Mouse (Mus musculus): Measurements from ENCODE around the gene Cdk6.
"Not testable (repeated sequence)": the region's sequence is repeated elsewhere in the genome, so short reads cannot be mapped to it uniquely, and the experiment has no call there.

Gene Cdk6

DNA sequence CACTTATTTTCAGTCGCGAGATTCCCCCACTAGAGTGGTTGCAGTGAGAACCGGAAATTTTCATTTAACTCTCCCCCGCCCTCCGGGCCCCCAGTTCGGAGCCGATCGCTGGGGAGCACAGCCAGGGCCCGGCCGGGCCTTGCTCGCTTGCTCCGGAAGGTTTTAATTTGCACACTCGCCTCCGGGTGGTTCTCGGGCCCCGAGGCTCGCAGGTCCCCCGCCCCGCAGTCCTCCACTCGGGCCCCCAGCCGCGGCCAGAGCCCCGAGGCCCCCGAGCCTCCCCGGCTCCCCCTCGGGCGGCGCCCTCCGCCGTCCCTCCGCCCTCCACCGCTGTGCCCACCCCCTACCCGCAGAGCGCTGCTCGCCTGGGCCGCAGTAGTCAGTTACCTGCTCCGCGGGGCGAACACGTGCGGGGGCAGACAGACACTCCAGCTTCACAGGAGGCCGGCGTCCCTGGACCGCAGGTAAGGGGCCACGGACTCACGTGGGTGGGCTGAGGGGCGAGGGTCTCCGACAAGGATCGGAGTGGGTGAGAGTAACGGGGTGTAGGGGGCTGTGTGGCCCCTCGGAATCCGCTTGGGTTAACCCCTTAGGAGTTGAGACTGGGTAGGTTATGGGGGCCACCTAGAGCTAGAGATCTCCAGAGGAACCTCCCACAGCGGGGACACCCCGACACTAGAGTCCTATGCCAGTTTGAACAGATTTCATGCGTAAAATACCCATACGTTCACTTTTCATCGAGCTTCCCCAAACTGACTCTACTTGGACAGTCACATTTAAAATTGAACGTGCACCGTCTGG lies at the start of gene Cdk6:
Gene Cdk6, plus strand, starts transcription at position 375 of the 801 bp plus-strand sequence.
- DNase-seq (ENCODE audit: extremely low read depth, low read depth, low spot score): no peak

DNA sequence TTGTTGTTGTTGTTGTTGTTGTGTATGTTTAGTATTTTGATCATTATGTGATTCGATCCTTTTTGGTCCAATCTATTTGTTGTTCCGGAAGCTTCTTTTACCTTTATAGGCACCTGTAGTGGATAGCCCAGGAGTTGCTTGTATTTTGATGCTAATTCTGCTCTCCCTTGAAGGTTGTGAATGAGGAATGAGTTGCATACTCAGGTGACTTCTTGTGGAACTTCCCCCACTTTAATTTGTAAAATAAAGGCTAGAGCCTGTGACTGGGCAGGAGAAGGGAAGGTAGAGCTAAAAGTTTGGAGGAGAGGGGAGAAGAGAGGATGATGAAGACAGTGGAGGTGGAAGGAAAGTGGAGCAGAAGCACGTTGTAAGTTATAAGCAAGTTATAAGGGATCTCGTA lies 47.6 kb upstream of the Cdk6 start:
- DNase-seq (ENCODE audit: extremely low read depth, low read depth, low spot score): no peak

DNA sequence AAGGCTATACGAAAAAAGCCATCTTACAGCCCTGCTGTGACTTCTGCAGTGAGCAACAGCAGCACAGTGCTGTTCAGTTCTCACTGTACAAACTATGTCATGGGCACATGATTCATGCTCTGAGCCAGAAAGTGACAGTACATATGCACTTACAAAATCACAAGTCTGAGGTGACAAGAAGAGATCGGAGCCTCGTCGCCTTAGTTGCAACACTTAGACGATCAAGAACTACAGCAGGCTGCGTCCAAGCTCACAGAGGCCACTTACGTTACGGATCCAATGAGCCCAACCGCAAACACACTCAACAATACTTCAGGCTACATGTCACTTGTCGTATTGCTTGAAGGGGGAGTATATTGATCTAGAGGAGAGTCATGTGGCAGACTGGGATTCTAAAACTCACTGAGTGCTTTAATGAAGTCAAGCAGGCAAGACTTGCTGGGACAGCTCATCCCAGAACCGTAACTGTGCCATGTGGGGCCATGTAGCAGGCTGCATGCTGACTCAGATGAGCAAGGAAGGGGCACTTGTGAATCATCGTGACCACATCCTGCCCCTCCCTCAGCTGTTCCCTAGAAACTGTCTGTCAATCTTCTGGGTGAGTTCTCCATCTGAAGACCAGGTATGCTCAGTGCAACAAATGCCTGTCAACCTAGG lies 40.4 kb upstream of the Cdk6 start:
- DNase-seq (ENCODE audit: extremely low read depth, low read depth, low spot score): no peak

DNA sequence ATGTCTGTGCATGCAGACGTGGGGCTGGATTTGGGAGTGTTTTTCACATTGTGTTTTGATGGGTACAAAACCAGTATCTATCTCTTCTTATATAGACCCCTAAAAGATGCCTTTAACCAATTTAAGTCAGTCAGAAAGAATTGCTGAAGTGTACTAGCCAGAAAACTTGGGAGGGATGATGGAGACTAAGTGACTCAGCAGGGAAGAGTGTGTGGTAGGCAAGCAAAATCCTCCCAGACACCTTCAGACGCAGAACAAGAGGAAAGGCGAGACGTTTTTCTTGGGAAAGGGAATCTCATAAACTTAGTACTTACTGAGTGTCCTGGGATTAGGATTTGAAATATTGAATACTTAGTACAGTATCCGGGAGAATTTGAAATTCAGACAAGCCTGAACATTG lies 39.8 kb upstream of the Cdk6 start:
- DNase-seq (ENCODE audit: extremely low read depth, low read depth, low spot score): no peak

DNA sequence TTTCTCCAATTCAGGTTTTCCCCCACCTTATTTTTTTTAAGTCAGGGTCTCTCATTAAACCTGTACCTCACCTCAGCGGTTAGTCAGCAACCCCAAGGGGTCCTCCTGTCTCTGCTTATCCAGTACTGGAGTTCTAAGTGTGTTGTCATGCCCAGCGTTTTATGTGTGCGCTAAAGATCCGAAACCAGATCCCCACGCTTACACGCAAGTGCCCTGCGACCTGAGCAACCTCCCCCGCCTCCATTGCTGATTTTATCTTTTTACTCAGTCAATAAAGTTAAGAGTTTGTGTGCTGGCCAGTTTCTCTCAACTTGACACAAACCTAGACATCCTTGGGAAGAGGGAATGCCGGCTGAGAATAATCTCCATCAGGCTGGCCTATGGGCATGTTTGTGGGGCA lies 37.4 kb upstream of the Cdk6 start:
- no peak for DNase-seq (ENCODE audit: extremely low read depth, low read depth, low spot score)

DNA sequence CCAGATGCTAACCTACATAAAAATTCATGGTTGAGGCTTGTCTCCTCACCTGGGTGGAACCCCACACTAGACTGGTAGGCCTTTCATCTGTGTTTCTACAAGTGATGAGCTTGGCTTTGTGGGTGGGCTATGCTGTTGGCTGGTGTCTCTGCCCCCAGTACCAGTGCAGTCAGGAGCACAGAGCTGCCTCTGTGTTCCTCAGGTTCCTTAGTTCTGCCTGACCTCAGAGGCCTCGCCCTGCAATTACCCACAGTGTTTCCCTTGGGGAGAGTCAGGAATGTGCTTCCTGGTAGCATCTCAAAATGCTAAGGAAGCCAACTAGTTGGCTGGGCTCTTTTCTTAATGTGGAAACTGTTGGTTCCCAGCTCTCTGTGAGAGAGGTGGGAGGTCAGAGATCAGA lies 35.1 kb upstream of the Cdk6 start:
- no peak for DNase-seq (ENCODE audit: extremely low read depth, low read depth, low spot score)

DNA sequence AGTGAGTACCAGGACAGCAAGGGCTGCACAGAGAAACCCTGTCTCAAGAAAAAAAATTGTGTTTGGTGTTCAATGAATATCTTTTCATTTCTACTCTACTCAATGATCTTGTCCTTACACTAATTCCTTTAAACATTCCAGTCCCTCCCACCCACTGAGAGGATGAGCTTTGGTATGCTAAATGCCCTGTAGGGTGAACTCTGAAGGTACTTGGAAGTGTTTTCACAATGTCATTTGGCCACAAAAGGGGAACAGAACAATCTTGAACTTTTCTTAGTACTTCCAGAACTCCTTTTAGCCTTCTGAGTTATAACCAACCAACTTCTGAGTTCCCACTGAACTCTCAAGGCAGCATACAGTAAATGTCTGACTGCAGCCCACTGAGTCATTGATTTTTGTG lies 32.2 kb upstream of the Cdk6 start:
- DNase-seq (ENCODE audit: extremely low read depth, low read depth, low spot score): peak; percentile 68

DNA sequence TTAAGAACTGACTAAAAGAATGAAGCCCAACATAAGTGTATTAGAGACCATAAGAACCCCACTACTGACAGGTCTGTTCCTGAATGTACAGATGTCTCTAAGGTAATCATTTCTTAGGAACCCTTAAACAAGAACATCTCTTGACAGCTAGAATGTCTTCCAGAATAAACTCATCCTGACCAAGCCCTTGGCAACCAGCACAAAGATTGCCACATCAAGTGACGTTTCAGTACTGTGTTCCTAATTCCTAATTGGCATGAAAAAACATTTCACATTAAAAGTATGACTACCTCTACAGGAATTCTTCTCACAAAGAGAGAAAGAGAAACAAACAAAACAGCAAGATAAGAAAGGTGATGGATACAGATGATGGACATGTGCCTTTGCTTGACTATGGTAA lies 31.7 kb upstream of the Cdk6 start:
- DNase-seq (ENCODE audit: extremely low read depth, low read depth, low spot score): peak; percentile 96

DNA sequence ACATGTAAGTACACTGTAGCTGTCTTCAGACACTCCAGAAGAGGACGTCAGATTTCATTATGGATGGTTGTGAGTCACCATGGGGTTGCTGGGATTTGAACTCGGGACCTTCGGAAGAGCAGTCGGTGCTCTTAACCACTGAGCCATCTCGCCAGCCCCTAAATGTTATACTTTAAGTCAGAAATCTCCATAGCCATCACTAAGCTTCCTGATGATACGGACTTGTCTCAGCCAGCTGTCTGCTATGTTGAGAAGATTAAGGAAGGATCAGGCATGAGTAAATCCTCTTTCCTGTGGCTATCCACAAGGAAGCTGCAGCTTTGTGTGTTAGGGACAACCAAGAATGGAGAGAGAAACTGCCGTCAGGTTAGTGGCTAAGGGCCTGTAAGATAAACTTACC lies 30.1 kb upstream of the Cdk6 start:
- not testable (repeated sequence) for DNase-seq (ENCODE audit: extremely low read depth, low read depth, low spot score)

DNA sequence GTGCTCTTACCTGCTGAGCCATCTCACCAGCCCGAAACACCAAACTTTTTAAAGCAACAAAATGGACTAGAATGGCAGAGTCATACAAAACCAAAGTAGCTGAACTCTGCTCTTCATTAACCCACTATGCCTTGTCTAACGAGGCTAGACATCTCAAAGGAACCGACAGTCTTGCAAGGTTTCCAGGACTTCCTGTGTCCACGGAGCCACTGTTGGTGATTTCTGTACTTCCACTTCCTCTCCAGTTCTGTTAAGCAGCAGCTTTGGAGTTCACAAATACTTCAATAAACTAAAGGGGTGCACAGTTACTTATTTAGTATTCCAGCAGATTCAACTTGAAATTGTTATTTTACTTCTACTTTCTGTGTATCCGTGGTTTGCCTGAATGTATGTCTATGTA lies 23.6 kb upstream of the Cdk6 start:
- not testable (repeated sequence) for DNase-seq (ENCODE audit: extremely low read depth, low read depth, low spot score)

DNA sequence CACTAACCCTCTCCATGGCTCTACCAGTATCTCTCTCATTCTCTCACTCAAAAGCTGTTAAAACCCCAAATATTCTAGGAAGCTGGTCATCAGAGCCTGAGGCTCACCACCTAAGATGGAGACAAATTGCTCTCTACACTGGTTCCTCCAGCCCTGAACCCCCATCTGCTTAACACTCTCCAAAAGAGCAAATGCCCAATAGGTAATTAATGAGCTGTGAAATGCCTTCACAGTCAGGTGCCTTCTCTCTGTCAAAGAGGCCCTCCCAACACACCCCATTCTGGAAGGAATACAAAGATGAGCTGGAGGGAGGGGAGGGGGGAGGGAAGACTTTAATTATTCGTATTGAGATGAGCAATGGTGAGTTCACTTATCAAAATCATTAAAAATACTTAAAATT lies 21.1 kb upstream of the Cdk6 start:
- no peak for DNase-seq (ENCODE audit: extremely low read depth, low read depth, low spot score)

DNA sequence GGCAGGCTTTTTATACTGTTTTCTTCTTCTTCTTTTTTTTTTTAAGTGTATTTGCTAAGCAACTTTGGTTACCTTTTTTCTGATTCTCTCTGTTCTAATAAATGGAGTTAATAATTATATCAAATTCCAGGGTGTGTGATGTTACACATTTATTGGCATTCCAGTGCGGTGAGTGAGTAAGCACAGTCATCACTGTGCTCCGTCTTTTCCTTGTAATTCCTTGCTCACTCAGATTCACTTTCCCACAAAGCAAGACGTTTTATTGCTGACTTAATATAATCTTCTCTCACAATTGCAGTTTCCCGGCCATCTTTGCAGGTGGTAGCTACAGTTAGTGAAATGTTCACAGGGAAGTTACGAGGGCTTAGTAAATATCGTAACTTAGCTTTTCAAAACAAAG lies 19.2 kb upstream of the Cdk6 start:
- DNase-seq (ENCODE audit: extremely low read depth, low read depth, low spot score): no peak

DNA sequence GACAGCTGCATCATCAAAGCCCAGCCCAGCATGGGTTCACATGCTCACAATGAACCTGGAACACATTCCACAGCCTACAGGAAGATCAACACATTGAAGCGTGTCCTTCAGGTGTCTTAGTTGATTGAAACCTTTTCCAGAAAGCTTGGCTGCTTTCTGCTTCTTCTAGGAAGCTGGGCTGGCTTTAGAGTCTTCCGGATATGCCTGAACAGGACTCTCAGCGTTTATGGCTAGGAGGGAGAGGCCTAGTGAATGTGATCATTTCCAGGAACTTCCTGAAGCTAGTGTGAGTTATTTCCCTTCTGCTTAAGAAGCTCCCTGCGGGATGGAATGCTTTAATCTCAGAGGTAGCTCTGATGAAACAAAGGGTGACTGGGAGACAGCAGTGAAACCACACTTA lies 17.2 kb upstream of the Cdk6 start:
- DNase-seq (ENCODE audit: extremely low read depth, low read depth, low spot score): no peak

DNA sequence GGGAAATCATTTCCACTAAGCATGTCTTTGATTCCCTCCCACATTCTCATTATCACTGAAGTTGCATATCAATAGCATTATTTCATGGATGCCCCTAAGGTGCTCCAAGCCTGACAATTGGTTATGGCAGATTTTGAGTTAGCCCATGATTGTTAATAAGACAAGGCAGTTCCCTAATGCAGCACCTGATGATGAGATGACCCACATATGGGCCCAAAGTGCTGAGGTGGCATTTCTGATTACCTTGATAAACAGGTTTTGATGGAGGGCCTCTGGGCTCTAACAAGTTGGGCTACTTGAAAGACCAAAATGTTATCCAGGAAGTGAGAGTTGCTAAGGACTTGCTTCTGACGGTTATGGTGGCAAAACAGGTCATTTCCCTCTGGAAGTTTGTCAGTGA lies 11.9 kb upstream of the Cdk6 start:
- no peak for DNase-seq (ENCODE audit: extremely low read depth, low read depth, low spot score)

DNA sequence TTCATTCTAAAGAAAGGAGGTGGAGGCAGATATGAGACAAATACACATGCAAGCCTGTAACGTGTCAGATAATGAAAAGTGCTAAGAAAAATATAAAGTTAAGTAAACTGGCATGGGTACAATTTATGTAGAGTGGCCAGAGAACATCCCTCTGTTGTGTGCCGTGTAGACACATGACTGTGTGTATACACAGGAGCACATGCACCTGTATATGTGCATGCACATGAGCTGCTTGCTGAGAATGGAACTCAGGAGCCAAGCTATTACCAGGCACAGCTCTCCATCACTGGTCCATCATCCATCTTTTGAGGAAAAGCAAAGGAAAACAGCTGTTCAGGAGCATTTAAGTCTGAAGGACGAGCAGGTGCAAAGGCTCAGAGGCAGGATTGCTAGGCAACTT lies 10.4 kb upstream of the Cdk6 start:
- no peak for DNase-seq (ENCODE audit: extremely low read depth, low read depth, low spot score)

DNA sequence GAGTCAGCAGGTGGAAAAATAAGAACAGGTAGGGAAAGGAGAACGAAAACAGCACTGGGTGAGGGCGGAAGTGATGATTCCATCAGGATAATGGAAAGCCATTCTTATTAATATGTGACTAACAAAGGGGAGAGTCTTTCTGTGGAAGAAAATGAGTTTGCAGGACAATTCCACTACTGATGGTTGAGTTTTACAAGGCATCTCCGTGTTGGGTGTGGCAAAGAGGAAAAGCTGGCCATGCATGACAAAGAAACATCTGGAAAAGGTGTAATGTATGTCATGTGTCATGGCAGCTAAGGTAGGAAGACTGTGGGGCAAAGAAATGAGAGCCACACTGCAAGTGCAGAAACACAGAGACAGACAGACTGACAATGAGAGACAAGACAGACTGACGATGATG lies 8.3 kb upstream of the Cdk6 start:
- not testable (repeated sequence) for DNase-seq (ENCODE audit: extremely low read depth, low read depth, low spot score)

DNA sequence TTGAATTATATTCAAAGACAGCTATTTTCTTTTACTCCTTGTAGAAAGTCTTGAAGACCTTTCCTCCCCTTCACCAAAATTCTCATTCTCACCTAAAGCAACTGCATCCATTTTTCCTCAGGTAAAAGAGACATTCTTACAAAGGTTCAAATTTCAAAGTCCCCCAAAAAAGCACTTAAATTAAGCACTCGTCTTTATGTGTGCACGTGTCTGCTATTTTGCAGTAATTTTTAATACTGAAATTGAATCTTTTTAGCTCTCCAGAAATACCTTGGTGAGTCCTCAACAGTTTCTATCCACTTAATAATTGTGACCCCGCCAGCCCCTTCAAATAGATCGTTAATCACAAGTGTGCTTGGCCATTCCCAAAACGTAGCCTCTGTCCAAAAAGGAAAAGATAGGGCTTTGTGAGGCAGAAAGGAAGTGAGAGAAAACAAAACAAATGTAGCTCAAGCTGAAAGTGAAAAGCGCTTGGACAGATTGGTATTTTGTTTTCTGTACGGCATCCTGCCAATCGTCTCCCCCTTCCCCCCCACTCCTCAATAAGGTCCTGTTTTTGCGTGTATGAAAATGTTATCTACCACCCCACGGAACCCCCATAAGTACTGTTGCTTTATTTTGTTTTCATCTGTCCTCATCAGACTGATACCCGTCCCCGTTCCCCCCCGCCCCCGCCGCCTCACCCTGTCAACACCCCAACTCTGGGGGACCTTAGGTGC lies 786 bp upstream of the Cdk6 start:
- not testable (repeated sequence) for DNase-seq (ENCODE audit: extremely low read depth, low read depth, low spot score)

DNA sequence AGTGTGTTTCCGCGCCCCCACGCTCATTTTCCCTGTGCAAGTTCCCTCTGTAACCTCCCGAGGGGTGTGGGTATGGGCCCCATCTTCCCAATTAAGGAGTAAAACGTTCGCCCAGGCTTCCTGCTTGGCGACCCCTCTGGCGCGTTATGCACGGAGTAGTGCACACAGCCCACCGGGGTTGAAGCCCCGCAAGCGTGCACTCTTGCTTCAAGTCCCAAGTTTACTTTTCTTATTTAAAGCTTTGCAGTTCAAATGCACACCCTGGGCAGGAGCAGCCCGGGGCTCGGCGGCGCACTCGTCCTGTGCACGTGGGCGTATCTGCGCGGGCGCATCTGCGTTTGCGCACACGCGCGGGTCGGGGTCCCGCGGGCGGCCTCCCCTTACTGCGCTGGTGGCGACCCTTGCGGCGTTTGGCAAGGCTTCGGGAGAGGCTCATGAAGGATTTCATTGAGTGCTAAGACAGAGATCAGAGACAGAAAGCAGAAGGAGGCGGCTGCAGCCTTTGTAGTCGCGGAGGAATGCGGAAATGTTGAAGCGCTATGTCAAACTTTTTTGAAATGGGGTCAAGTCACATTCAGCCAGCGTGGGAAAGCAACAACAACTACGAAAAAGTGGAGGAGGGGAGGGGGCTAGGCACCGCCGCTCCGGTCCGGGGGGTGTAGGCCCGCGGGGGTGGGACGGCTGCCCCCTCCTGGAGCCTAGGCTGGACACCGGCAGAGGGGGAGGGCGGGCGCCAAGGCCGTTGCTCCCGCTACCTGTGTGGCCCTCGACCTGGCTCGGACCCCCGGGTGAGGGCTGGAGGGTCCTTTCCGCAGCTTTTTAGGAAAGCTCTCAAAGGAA lies 866 bp downstream of the Cdk6 start:
- no peak for DNase-seq (ENCODE audit: extremely low read depth, low read depth, low spot score)

DNA sequence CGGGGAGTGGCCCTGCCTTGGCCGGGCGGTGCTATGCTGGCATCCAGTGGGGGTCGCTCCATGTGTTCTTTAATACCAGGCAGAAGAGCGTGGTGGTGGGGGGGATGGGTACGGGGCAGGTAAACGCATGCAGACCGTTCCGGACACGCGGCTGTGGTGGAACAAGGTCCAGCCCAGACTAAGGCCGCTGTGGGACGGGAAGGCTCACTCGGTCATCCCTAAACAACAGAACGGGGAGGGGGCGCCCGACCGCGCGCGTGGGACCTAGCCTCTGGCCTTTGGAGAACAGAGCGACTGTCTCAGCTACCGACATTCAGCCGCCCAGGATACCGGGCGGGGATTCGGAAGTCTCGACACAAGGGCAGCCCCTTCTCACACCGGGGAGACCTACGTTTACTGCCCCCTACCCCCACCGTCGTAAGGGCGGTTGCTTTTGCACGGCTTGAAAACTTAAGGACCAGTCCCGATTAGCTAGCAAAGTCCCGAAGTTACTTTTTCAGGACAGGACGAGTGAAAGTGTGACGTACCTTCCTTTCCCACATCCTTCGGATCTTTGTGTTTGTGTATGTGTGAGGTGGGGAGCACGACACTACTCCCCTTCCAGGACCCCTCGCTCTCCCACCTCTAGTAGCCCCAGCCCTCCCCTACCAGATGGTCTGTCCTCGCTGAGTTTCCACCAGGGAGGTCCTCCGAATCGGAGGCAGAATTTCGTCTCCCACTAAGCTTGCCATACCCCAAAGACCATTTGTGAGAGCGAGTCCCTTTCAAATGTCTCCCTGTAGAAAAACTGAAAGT lies 1.7 kb downstream of the Cdk6 start:
- DNase-seq (ENCODE audit: extremely low read depth, low read depth, low spot score): no peak

DNA sequence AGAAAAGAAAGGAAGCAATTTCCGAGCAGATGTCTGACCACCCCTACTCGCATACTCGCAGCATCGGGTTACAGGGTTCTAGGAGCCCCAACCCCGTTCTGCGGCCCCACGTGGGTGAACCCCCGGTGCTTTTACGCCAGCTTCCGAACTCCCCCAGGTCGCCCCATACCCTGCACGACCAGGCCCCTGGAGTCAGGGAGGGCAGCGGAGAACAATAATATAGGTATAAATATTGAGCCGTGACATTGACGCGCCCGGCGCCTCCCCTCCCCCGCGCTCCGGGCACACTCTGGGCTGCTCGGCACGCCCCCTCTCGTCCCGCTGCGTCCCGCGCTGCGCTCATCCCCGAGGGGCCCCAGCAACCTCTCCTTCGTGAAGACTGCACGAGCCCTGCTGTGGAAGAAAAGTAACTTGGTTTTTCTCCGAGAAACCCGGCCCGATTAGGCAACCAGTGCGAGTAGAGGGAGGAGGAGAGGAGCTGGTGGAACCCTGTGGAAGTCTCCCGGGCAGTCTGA lies 2.3 kb downstream of the Cdk6 start:
- DNase-seq (ENCODE audit: extremely low read depth, low read depth, low spot score): no peak
